Mouse (Mus musculus): ENCODE data around the gene Trappc13.

Gene Trappc13

DNA sequence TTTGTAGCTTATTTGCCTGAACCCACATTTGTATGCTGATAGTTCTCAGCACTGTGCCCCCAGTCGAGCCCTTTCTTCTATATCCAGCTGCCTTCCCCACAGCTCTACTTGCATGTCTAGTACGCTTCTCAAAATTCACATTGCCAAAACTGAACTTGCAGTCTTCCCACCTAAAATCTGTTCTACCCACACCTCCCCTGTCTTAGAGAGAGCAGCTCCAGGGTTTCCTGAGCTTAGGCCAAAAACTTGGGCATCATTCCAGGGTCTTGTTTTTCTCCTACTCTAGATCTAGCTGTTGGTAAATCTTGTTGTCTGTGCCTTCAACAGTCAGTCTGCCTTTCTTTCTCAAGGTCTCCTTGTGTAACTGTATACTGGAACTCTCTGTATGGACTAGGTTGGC, 63.4 kb downstream of the Trappc13 start:
- DNase-seq (ENCODE audit: low spot score in 2 of 2) = no peak

- peak in 1 of 2 experiments; percentile 19 for DNase-seq (ENCODE audit: low spot score in 2 of 2)
Observed at GRCm38 (mm10) chr13:104113782-104114181, 64.5 kb downstream of the Trappc13 start.

- no peak for DNase-seq (ENCODE audit: low spot score in 2 of 2)
Observed at GRCm38 (mm10) chr13:104112266-104112900, 65.9 kb downstream of the Trappc13 start.

GRCm38 (mm10) chr13:104110526-104110925, 67.7 kb downstream of the Trappc13 start:
- no peak for DNase-seq (ENCODE audit: low spot score in 2 of 2)

DNA sequence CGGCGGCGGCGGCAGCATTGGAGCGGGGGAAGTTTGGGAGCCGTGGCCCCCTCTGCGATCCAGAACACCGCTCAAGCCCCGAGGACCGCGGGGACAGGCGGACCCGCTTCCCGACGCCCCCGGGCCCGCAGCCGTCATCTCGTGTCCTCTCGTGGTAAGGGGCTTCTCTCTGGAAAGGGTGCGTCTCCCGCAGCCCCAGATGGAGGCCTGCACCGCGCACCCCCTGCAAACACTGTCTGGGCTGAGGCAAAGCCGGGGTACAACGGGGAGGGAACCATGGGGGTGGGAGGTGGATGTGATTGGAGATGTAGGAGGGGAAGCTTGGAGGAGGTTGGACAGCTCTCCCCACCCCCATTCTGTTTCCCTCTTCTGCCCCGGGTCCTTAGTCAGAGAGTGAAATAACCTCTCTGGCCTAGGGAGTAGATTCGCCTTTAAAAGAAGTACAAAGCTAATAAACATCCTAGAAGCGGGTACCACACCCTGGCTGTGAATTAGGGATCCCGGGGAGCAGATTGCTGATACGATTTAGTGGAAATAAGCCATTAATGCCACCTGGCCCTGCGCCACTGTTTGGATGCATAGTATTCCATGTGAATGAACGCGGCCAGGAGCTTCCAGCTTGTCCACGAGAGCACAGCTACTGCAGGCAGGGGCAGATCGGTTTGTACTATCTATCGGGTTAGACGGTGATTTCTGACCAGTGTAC, 68.3 kb downstream of the Trappc13 start:
- DNase-seq (ENCODE audit: low spot score in 2 of 2) = peak in 1 of 2 experiments; percentile 5

DNA sequence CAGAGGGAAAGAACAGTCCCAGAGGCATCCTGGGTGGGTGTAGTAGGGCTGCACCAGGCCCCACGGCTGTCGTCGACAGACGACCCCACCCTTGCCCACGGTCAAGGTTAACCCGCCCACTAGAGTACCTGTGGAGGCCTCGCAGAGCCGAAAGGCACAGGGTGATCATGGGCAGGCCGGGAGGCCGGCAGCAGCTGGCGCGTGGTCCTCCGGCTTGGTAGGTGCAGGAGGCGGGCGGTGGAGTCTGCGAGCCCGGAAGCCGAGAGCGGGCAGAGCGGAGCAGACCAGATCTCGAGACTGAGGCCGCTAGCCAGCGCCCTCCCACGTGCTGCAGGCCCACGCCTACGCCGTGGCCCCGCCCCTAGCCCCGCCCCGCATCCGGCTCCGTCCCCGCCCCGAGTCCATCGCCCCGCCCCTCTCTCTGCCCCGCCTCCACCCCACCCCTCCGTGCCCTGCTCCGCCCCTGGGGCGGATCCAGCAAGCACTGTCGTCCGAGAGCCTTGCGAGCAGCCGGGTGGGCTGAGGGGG, 68.9 kb downstream of the Trappc13 start, which contains the start of the genes Nln and Sgtb:
TSS of gene Nln (minus strand) at position 327 of the 528 bp plus-strand sequence.
TSS of gene Sgtb (plus strand) at position 454 of the 528 bp plus-strand sequence.
- peak; percentile 81 for DNase-seq (ENCODE audit: low spot score in 2 of 2)

GRCm38 (mm10) chr13:104108651-104109287, 69.5 kb downstream of the Trappc13 start:
- DNase-seq (ENCODE audit: low spot score in 2 of 2) = no peak

- DNase-seq (ENCODE audit: low spot score in 2 of 2) = no peak
Observed at GRCm38 (mm10) chr13:104101606-104102235, 76.5 kb downstream of the Trappc13 start.

DNA sequence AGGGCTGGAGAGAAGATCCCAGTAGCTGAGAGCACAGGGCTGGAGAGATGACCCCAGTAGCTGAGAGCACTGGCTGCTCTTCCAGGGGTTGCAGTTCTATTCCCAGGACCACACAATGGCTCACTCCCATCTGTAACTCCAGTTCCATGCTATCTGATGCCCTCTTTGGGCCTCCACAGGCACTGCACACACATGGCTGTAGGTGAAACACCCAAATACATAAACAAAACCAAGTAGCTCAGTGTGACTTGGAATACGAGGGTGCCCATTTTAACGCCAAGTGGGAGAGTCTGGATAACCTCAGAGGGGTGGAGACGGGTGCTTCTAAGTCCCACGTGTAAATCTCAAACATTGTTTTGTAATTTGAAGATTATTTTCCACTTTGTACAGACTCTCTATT, 77.9 kb downstream of the Trappc13 start:
- no peak for DNase-seq (ENCODE audit: low spot score in 2 of 2)

- no peak for DNase-seq (ENCODE audit: low spot score in 2 of 2)
Observed at GRCm38 (mm10) chr13:104097190-104097589, 81.1 kb downstream of the Trappc13 start.

DNA sequence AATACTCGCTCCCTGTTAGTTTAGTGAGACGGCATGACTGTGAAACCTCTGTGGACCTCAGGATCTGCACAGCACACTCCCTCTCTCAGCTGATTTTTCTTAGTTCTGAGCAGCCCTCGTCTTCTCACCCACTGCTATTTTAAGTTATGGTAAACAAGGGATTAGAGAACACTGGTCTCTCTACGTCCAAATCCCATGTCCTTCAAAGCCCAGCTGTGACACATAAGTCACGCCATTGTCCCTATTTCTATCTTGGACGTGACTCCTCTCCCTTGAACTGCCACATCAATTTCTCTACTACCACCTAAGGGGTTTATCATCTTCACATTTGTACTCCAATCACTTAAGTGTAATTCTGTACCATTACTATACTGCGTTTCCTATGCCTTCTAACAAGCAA, 82.3 kb downstream of the Trappc13 start:
- DNase-seq (ENCODE audit: low spot score in 2 of 2) = no peak

DNA sequence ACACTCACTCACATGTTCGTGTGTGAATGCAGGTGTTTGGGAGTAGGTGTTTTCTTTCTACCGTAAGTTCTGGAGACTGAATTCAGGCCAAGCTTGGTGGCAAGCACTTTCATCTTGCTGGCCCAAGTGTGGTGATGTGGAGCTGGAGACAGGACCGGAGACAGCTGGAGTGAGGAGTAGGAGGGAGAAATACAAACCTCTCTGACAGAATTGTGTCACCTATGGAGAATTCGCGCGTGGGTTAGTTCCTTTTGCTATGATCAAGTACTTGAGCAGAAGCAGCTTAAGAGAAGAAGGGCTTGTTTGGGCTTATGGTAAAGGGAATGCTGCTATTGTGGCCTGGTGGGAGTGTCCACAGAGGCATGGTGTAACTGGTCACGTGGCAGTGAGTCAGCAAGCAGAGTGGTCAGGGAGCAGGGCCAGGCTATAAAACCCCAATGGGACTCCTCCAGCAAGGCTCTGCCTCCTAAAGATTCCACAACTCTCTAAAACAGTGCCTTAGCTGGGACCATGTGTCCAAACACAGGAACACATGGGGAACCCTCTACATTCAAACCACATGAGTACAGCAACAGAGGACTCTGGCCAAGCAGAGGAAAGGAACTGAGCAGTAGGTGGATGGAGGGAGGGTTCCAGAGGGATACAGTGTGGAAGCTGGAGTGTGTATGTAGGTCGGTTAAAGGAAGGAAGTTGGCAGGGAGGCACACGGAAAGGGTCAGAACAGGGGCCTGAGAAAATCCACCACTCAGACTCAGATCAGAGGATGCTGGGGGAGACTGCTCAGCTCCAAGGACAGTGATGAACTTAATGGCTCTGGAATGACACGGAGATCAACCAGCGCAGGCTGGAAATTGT, 83.5 kb downstream of the Trappc13 start:
- DNase-seq (ENCODE audit: low spot score in 2 of 2) = no peak

Measured in natural killer cell, adult 2 months (primary cell).